Mouse (Mus musculus): ENCODE results near the gene Olfr1284. TPM values are rescaled to one million over a fixed set of nuclear protein-coding genes. Genes with fewer than 3 reads are reported as not detected.
"Not testable (repeated sequence)": the region's sequence is repeated elsewhere in the genome, so short reads cannot be mapped to it uniquely, and the experiment has no call there.

The Olfr1284 gene
- polyA plus RNA-seq (2012; fragmentation: generic; extraction: Trizol): not detected

DNA sequence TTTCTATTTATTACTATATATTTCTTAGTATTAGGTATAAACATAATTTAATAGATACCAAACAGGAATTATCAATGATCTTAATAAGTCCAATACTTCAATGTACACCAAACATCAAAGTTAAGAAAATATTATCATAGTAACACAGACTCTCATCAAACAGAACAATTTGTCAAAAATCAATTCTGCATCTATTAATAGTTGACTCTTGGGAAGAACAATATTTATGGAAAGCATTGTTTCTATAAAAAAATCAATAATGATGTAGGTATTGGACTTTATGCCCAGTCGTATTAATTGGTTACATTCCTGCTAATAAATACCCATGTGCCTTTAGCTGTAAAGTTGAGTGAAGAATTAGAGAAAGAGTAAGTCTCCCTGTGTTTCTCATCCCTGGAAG is at the start of gene Olfr1284:
TSS of gene Olfr1284 (plus strand) at position 301 of the 400 bp plus-strand sequence.
- H3K4me3 ChIP-seq: no peak within 1 kb of the TSS
- no peaks in the 10 kb centered on the region for H3K79me2 ChIP-seq (ENCODE audit: control insufficient read depth, insufficient read depth)
- H3K36me3 ChIP-seq (ENCODE audit: control insufficient read depth, insufficient read depth): no peaks in the 10 kb centered on the region
- no peak within 1 kb of the TSS for H3K4me2 ChIP-seq (ENCODE audit: low read depth)
- no peaks in the 10 kb centered on the region for H3K27me3 ChIP-seq (ENCODE audit: control insufficient read depth, insufficient read depth, insufficient read length)
- H3ac ChIP-seq (ENCODE audit: control insufficient read depth, insufficient read length): no peak within 1 kb of the TSS
- TF ChIP-seq POLR2A (IDR thresholded peaks at IDR 0.05; ENCODE audit: insufficient read length, low read depth): no peak
- no peak for TF ChIP-seq CEBPB (IDR thresholded peaks at IDR 0.05; ENCODE audit: insufficient read depth, poor library complexity, severe bottlenecking)
- no peak for TF ChIP-seq MYOG (IDR thresholded peaks at IDR 0.05; ENCODE audit: control insufficient read depth in 1 of 3, insufficient read depth in 1 of 3, insufficient read length in 2 of 3, low read depth in 2 of 3)
- TF ChIP-seq USF1 (IDR thresholded peaks at IDR 0.05; ENCODE audit: low read depth): no peak
- TF ChIP-seq REST (IDR thresholded peaks at IDR 0.05; ENCODE audit: insufficient read depth, insufficient read length): no peak
- TF ChIP-seq TCF3 (IDR thresholded peaks at IDR 0.05; ENCODE audit: insufficient read length, low read depth): no peak
- TF ChIP-seq POLR2AphosphoS2 (IDR thresholded peaks at IDR 0.05; ENCODE audit: insufficient read length, low read depth): no peak
- TF ChIP-seq TCF12 (IDR thresholded peaks at IDR 0.05; ENCODE audit: insufficient read depth, poor library complexity, severe bottlenecking): no peak
- TF ChIP-seq MYOD1 (IDR thresholded peaks at IDR 0.05; ENCODE audit: control insufficient read depth in 1 of 3, insufficient read length in 2 of 3, low read depth in 2 of 3): no peak
- TF ChIP-seq SRF (IDR thresholded peaks at IDR 0.05; ENCODE audit: control insufficient read depth, insufficient read length, low read depth): no peak
- no peak for TF ChIP-seq E2F4 (IDR thresholded peaks at IDR 0.05; ENCODE audit: insufficient read depth)
- TF ChIP-seq MAX (IDR thresholded peaks at IDR 0.05; ENCODE audit: low read depth): no peak

GRCm38 (mm10) chr2:111326220-111326619 is 49.1 kb upstream of the Olfr1284 start, which contains the start of gene Olfr1281:
Olfr1281 (plus strand) TSS chr2:111326520.
- no peaks in the 10 kb centered on the region for H3K36me3 ChIP-seq (ENCODE audit: control insufficient read depth, insufficient read depth)
- no peaks in the 10 kb centered on the region for H3K79me2 ChIP-seq (ENCODE audit: control insufficient read depth, insufficient read depth)
- TF ChIP-seq MYOD1 (IDR thresholded peaks at IDR 0.05; ENCODE audit: control insufficient read depth in 1 of 3, insufficient read length in 2 of 3, low read depth in 2 of 3) (no peak), TCF3 (IDR thresholded peaks at IDR 0.05; ENCODE audit: insufficient read length, low read depth) (no peak), USF1 (IDR thresholded peaks at IDR 0.05; ENCODE audit: low read depth) (no peak), REST (IDR thresholded peaks at IDR 0.05; ENCODE audit: insufficient read depth, insufficient read length) (no peak), CEBPB (IDR thresholded peaks at IDR 0.05; ENCODE audit: insufficient read depth, poor library complexity, severe bottlenecking) (no peak), POLR2AphosphoS2 (IDR thresholded peaks at IDR 0.05; ENCODE audit: insufficient read length, low read depth) (no peak), SRF (IDR thresholded peaks at IDR 0.05; ENCODE audit: control insufficient read depth, insufficient read length, low read depth) (no peak), MAX (IDR thresholded peaks at IDR 0.05; ENCODE audit: low read depth) (no peak), MYOG (IDR thresholded peaks at IDR 0.05; ENCODE audit: control insufficient read depth in 1 of 3, insufficient read depth in 1 of 3, insufficient read length in 2 of 3, low read depth in 2 of 3) (no peak)
- no peak within 1 kb of the TSS for H3K4me3 ChIP-seq
- no peaks in the 10 kb centered on the region for H3K27me3 ChIP-seq (ENCODE audit: control insufficient read depth, insufficient read depth, insufficient read length)
- no peak within 1 kb of the TSS for H3ac ChIP-seq (ENCODE audit: control insufficient read depth, insufficient read length)
- no peak within 1 kb of the TSS for H3K4me2 ChIP-seq (ENCODE audit: low read depth)

GRCm38 (mm10) chr2:111333721-111334120 is 41.6 kb upstream of the Olfr1284 start:
- H3K27me3 ChIP-seq (ENCODE audit: control insufficient read depth, insufficient read depth, insufficient read length); H3K4me3 ChIP-seq; H3K79me2 ChIP-seq (ENCODE audit: control insufficient read depth, insufficient read depth); H3K4me2 ChIP-seq (ENCODE audit: low read depth); H3K36me3 ChIP-seq (ENCODE audit: control insufficient read depth, insufficient read depth); H3ac ChIP-seq (ENCODE audit: control insufficient read depth, insufficient read length): not testable (repeated sequence)

DNA sequence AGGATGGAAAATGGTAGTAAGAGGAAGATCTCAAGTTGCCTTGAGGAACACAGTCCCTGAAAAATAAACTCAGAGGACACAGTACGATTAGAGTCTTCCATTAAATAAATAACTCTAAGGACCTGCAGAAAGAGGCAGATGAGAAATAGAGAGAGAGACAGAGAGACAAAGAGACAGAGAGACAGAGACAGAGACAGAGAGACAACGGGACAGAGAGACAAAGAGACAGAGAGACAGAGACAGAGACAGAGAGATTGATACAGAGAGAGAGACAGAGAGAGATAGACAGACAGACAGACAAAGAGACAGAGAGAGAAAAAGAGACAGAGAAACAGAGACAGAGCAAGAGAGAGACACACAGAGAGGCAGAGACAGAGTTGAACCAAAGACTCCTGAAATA is 39.3 kb upstream of the Olfr1284 start, which contains the start of gene Olfr1282:
TSS of gene Olfr1282 (minus strand) at position 101 of the 400 bp plus-strand sequence.
- Histone ChIP-seq H3K4me3 (no peak within 1 kb of the TSS), H3K27me3 (ENCODE audit: control insufficient read depth, insufficient read depth, insufficient read length) (no peaks in the 10 kb centered on the region), H3ac (ENCODE audit: control insufficient read depth, insufficient read length) (no peak within 1 kb of the TSS), H3K79me2 (ENCODE audit: control insufficient read depth, insufficient read depth) (no peaks in the 10 kb centered on the region), H3K4me2 (ENCODE audit: low read depth) (no peak within 1 kb of the TSS), H3K36me3 (ENCODE audit: control insufficient read depth, insufficient read depth) (no peaks in the 10 kb centered on the region)
- no peak for TF ChIP-seq MYOD1 (IDR thresholded peaks at IDR 0.05; ENCODE audit: control insufficient read depth in 1 of 3, insufficient read length in 2 of 3, low read depth in 2 of 3)
- TF ChIP-seq TCF12 (IDR thresholded peaks at IDR 0.05; ENCODE audit: insufficient read depth, poor library complexity, severe bottlenecking): no peak
- no peak for TF ChIP-seq POLR2A (IDR thresholded peaks at IDR 0.05; ENCODE audit: insufficient read length, low read depth)
- no peak for TF ChIP-seq E2F4 (IDR thresholded peaks at IDR 0.05; ENCODE audit: insufficient read depth)
- TF ChIP-seq REST (IDR thresholded peaks at IDR 0.05; ENCODE audit: insufficient read depth, insufficient read length): no peak
- no peak for TF ChIP-seq MYOG (IDR thresholded peaks at IDR 0.05; ENCODE audit: control insufficient read depth in 1 of 3, insufficient read depth in 1 of 3, insufficient read length in 2 of 3, low read depth in 2 of 3)
- no peak for TF ChIP-seq USF1 (IDR thresholded peaks at IDR 0.05; ENCODE audit: low read depth)
- TF ChIP-seq CEBPB (IDR thresholded peaks at IDR 0.05; ENCODE audit: insufficient read depth, poor library complexity, severe bottlenecking): no peak
- no peak for TF ChIP-seq MAX (IDR thresholded peaks at IDR 0.05; ENCODE audit: low read depth)
- TF ChIP-seq SRF (IDR thresholded peaks at IDR 0.05; ENCODE audit: control insufficient read depth, insufficient read length, low read depth): no peak
- TF ChIP-seq TCF3 (IDR thresholded peaks at IDR 0.05; ENCODE audit: insufficient read length, low read depth): no peak
- no peak for TF ChIP-seq POLR2AphosphoS2 (IDR thresholded peaks at IDR 0.05; ENCODE audit: insufficient read length, low read depth)

DNA sequence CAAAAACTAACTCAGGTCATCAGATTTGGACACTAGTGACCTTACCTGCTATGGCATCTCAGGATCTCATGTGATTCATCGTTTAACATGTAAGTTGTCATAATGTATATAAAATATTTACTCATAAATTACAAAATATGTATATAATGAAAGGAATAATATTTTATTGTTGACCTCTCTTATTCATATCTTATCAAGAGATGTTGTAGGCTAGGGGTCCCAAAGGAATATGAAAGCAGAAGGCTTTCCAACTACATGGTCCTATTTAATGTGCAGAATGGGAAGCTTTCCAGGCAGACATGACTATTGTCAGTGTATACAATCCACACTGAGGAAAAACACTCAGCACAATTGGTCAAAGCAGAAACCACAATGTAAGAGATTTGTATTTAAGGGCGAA is 8.8 kb upstream of the Olfr1284 start, which contains the start of gene Olfr1283:
TSS of gene Olfr1283 (plus strand) at position 301 of the 400 bp plus-strand sequence.
- Histone ChIP-seq H3K27me3 (ENCODE audit: control insufficient read depth, insufficient read depth, insufficient read length) (no peaks in the 10 kb centered on the region), H3K4me2 (ENCODE audit: low read depth) (no peak within 1 kb of the TSS), H3K79me2 (ENCODE audit: control insufficient read depth, insufficient read depth) (no peaks in the 10 kb centered on the region), H3K36me3 (ENCODE audit: control insufficient read depth, insufficient read depth) (no peaks in the 10 kb centered on the region), H3ac (ENCODE audit: control insufficient read depth, insufficient read length) (no peak within 1 kb of the TSS), H3K4me3 (no peak within 1 kb of the TSS)
- TF ChIP-seq TCF3 (IDR thresholded peaks at IDR 0.05; ENCODE audit: insufficient read length, low read depth): no peak
- no peak for TF ChIP-seq SRF (IDR thresholded peaks at IDR 0.05; ENCODE audit: control insufficient read depth, insufficient read length, low read depth)
- no peak for TF ChIP-seq POLR2A (IDR thresholded peaks at IDR 0.05; ENCODE audit: insufficient read length, low read depth)
- no peak for TF ChIP-seq POLR2AphosphoS2 (IDR thresholded peaks at IDR 0.05; ENCODE audit: insufficient read length, low read depth)
- no peak for TF ChIP-seq CEBPB (IDR thresholded peaks at IDR 0.05; ENCODE audit: insufficient read depth, poor library complexity, severe bottlenecking)
- TF ChIP-seq MYOG (IDR thresholded peaks at IDR 0.05; ENCODE audit: control insufficient read depth in 1 of 3, insufficient read depth in 1 of 3, insufficient read length in 2 of 3, low read depth in 2 of 3): no peak
- no peak for TF ChIP-seq MAX (IDR thresholded peaks at IDR 0.05; ENCODE audit: low read depth)
- no peak for TF ChIP-seq TCF12 (IDR thresholded peaks at IDR 0.05; ENCODE audit: insufficient read depth, poor library complexity, severe bottlenecking)
- no peak for TF ChIP-seq MYOD1 (IDR thresholded peaks at IDR 0.05; ENCODE audit: control insufficient read depth in 1 of 3, insufficient read length in 2 of 3, low read depth in 2 of 3)
- no peak for TF ChIP-seq USF1 (IDR thresholded peaks at IDR 0.05; ENCODE audit: low read depth)
- no peak for TF ChIP-seq E2F4 (IDR thresholded peaks at IDR 0.05; ENCODE audit: insufficient read depth)
- TF ChIP-seq REST (IDR thresholded peaks at IDR 0.05; ENCODE audit: insufficient read depth, insufficient read length): no peak
